Mouse (Mus musculus) liver, adult 2 months (tissue): ENCODE measurements around the gene Kif7.

ENCODE experiments used
- CTCF ChIP-seq: fragments of 200-500 bp; IDR thresholded peaks from 2 replicates; pipeline ENCODE4 v1.5.1; 2011; ENCODE audit warnings: low read depth, low read length, control low read depth
- POLR2A ChIP-seq: fragments of 200-500 bp; IDR thresholded peaks from 2 replicates; pipeline ENCODE4 v1.6.1; 2011; ENCODE audit warnings: low read length, control low read depth; ENCODE audit not compliant: insufficient read depth; ENCODE audit errors: extremely low read depth

DNA sequence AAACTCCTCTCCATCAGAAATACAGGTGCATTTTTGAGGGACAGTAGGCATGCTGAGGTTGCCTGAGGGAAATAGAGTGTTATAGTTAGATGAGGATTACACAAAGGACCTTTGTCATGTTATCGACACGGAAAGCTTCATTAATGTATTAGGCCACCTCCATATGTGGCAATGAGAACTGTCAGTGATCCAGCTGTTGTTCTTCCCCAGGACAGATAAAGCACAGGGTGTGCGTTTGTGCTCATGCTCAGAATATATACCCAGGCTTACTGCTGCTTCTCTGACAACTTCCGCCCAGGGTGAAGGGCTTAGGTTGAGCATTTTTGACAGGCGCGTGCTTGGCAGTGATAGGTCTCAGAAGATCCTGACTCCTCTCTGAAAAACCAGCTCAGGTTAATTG, 34.0 kb upstream of the Kif7 start:
- TF ChIP-seq POLR2A = no peak
- no peak for TF ChIP-seq CTCF
